Mouse (Mus musculus): Measurements from ENCODE around the gene Irf2bp1.

DNA sequence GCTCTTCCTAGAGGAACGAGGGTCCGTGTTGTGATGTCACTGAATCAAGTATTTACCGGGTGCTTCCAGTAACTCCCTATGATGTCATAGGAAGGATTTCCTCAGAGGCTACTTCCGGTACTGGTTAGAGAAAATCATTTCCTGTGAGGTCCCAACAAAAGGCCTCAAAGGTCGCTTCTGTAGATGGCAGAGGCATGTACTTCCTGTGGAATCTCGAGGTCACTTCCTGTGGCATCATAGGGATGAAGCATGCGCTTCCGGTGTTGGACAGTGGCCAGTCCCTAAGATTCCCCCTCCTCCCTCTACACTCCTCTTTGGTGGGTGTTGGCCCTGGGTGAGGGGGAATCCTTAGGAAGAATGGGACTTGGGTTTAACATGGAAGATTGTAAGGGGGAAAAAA lies 44.4 kb upstream of the Irf2bp1 start:
- TF ChIP-seq CTCF (IDR thresholded peaks at IDR 0.05; ENCODE audit: low read depth) (no peak), EP300 (IDR thresholded peaks at IDR 0.05; ENCODE audit: low read depth) (no peak)
